Mouse (Mus musculus) intestine, postnatal 0 days (tissue): ENCODE measurements around the gene Rgs10. TPM values are rescaled to one million over a fixed set of nuclear protein-coding genes. Genes with fewer than 3 reads are reported as not detected.

Experiments
- ATAC-seq: fragments of 200-750 bp; cut with Nextera tagmentation; 2 replicates; pipeline ENCODE4 v1.8.0; 2017; ENCODE audit warnings: mild to moderate bottlenecking, moderate TSS enrichment, moderate library complexity
- H3K27ac ChIP-seq: fragments of 300-500 bp; sonication (generic); 2 replicates; pipeline ENCODE4 v1.5.1; 2014; ENCODE audit warnings: mild to moderate bottlenecking, low read depth, low read length, moderate library complexity
- H3K27me3 ChIP-seq: fragments of 300-500 bp; sonication (generic); replicated peaks from 2 replicates; pipeline ENCODE4 v1.6.1; 2014; ENCODE audit warnings: low read length, mixed read lengths; ENCODE audit not compliant: control insufficient read depth, insufficient read depth
- H3K36me3 ChIP-seq: fragments of 300-500 bp; sonication (generic); 2 replicates; pipeline ENCODE4 v1.6.1; 2014; ENCODE audit warnings: mild to moderate bottlenecking, moderate library complexity; ENCODE audit not compliant: control insufficient read depth, insufficient read depth
- H3K4me1 ChIP-seq: fragments of 300-500 bp; sonication (generic); replicated peaks from 2 replicates; pipeline ENCODE4 v1.6.1; 2014; ENCODE audit warnings: antibody characterized with exemption, low read length, mixed read lengths; ENCODE audit not compliant: control insufficient read depth, insufficient read depth
- H3K4me2 ChIP-seq: fragments of 300-500 bp; sonication (generic); replicated peaks from 2 replicates; pipeline ENCODE4 v1.6.1; 2014; ENCODE audit warnings: low read depth, mild to moderate bottlenecking, moderate library complexity
- H3K4me3 ChIP-seq: fragments of 300-500 bp; sonication (generic); 2 replicates; pipeline ENCODE4 v1.5.1; 2014; ENCODE audit warnings: low read depth, low read length
- H3K9ac ChIP-seq: fragments of 300-500 bp; sonication (generic); 2 replicates; pipeline ENCODE4 v1.6.1; 2014; ENCODE audit warnings: mild to moderate bottlenecking, low read depth, low read length
- H3K9me3 ChIP-seq: fragments of 300-500 bp; sonication (generic); 2 replicates; pipeline ENCODE4 v1.6.1; 2016; ENCODE audit warnings: mixed run types; ENCODE audit not compliant: control insufficient read depth
- CTCF ChIP-seq: sonication (generic); IDR thresholded peaks from 2 replicates; pipeline ENCODE4 v1.5.1; 2016; ENCODE audit warnings: low read depth, mild to moderate bottlenecking, control low read depth, antibody characterized with exemption, moderate library complexity
- WGBS: fragments of 180-500 bp; shearing (Covaris S2); extraction: QIAGEN DNeasy Blood & Tissue Kit; methylation state at CpG from one replicate; pipeline ENCODE4 v1.1.7; 2014; 5-methylcytosine and 5-hydroxymethylcytosine counted together
- polyA plus RNA-seq: library from polyadenylated mRNA; unstranded; fragments of >200 nt; fragmentation: Nextera tagmentation; extraction: Ambion mirVana; gene quantifications from 2 replicates; pipeline ENCODE4 v1.2.1, GENCODE M21; 2015

Rgs10 gene
- polyA plus RNA-seq, 1 experiment from 2014 or later = 20.9 TPM

DNA sequence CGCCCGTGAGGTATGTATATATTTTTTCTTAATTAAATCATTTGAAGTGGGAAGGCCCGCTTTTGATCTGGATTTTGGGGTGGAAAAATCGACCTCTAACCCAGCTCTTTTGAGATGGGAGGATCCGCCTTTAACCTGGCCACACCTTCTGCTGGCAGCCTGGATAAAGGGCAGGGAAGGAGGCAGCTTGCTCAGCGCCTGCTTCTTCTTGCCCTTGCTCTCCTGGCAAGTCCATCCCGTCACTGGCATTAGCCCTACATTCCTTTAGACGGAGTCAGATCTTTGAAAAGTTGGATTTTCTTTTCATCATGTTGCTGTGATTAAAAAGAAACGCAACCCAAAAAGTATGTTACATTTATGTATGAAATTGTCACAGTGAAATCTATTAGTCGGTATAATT is 54.8 kb downstream of the Rgs10 start:
- 63% methylated on average over 10 of the region's 10 CpGs for WGBS
- no peaks in the 10 kb centered on the region for H3K27me3 ChIP-seq
- H3K27ac ChIP-seq = no peak overlapping the region
- no peak overlapping the region for H3K4me2 ChIP-seq
- no peak for ATAC-seq
- H3K9me3 ChIP-seq = no peaks in the 10 kb centered on the region
- H3K4me3 ChIP-seq = no peak overlapping the region
- TF ChIP-seq CTCF = no peak
- no peaks in the 10 kb centered on the region for H3K36me3 ChIP-seq
- H3K4me1 ChIP-seq = no peaks in the 10 kb centered on the region; the same call in 1 of the 2 replicates
- no peak overlapping the region for H3K9ac ChIP-seq

DNA sequence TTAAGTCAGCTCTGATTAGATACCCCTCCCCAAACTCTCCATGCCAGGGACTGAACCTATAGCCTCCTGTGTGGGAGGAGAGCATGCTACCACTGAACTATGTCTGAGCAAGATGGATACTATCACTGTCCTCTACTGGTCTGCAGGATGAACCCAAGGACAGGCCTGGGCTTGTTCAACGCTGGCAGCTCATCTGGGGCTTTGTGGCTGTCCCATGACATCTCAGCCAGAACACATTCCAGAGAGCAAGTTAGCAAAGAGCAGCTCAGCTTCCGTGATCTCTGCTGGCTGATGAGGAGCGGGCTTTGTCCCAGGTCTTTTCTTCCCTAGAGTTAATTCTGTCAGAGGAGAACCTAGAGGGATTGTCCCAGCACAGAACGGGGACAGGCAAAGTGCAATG is 55.6 kb downstream of the Rgs10 start:
- H3K9ac ChIP-seq = no peak overlapping the region
- no peaks in the 10 kb centered on the region for H3K36me3 ChIP-seq
- no peak overlapping the region for H3K4me3 ChIP-seq
- no peaks in the 10 kb centered on the region; the same call in 1 of the 2 replicates for H3K4me1 ChIP-seq
- TF ChIP-seq CTCF = no peak
- no peak for ATAC-seq
- no peak overlapping the region for H3K4me2 ChIP-seq
- no peaks in the 10 kb centered on the region for H3K27me3 ChIP-seq
- WGBS = 74% methylated on average over 4 of the region's 4 CpGs
- no peaks in the 10 kb centered on the region for H3K9me3 ChIP-seq
- H3K27ac ChIP-seq = no peak overlapping the region

DNA sequence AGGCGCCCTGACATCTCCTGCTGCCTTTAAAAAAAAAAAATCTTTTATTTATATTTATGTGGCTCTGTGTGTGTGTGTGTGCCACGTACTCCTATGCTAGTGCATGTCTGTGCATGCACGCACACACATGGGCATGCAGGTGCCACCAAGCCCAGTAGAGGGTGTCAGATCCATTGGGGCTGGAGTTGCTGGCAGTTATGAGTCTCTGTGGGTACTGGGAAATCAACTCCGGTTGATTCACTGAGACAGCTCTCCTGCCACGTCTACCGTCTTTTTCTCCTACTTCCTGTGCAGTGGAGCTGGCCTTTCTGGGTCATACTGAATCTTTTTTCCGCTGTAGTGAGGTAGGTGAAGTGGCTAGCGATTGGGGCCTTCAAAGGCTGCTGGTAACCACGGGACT is 58.8 kb downstream of the Rgs10 start:
- Histone ChIP-seq H3K9me3 (no peaks in the 10 kb centered on the region), H3K27ac (no peak overlapping the region), H3K4me1 (no peaks in the 10 kb centered on the region; the same call in 1 of the 2 replicates), H3K4me3 (no peak overlapping the region), H3K36me3 (no peaks in the 10 kb centered on the region), H3K9ac (no peak overlapping the region), H3K27me3 (no peaks in the 10 kb centered on the region), H3K4me2 (no peak overlapping the region)
- no peak for ATAC-seq
- WGBS = 77% methylated on average over 9 of the region's 9 CpGs
- TF ChIP-seq CTCF = peak; percentile 46

DNA sequence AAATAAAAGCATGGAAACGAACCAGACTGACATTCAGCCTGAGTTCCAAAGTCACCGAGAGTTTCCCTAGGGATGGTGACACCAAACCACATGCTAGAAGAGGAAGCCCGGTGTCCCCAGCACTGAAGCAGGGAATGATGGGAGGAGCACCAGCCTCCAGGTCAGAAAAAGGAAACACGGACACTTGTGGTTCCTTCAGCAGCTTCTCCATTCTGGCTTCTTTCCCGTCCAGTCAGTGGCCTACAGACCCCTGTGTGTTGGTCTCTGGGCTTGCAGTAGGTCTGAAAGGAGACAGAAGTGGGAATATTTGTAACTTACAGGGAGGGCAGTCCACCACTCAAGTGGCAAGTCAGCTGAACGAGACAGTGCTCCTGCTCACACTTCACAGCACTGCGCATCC is 59.4 kb downstream of the Rgs10 start:
- H3K9me3 ChIP-seq = no peaks in the 10 kb centered on the region
- H3K4me2 ChIP-seq = no peak overlapping the region
- H3K4me1 ChIP-seq = no peaks in the 10 kb centered on the region
- H3K27ac ChIP-seq = no peak overlapping the region
- TF ChIP-seq CTCF = no peak
- H3K27me3 ChIP-seq = no peaks in the 10 kb centered on the region
- H3K4me3 ChIP-seq = no peak overlapping the region
- no peaks in the 10 kb centered on the region for H3K36me3 ChIP-seq
- no peak overlapping the region for H3K9ac ChIP-seq
- WGBS = 69% methylated on average over 7 of the region's 7 CpGs
- no peak for ATAC-seq

DNA sequence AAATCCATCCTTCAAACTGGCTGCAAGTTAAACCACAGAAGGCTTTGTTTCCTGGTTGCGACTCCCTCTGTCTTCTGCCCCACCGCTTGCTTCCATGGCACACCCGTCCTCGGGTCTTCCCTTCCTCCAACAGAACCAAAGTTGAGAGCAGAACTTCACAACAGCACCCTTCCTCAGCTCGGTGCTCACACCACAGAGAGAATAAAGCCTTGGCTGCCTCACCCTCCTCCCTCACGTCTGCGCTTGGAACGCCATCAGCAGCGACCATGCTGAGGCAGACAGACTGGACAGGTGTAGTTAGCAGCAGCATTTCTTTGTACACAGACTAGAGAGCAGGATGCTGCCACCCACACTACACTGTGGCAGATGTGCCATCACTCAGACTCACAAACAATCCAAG is 59.8 kb downstream of the Rgs10 start:
- Histone ChIP-seq H3K4me2 (no peak overlapping the region), H3K9me3 (no peaks in the 10 kb centered on the region), H3K36me3 (no peaks in the 10 kb centered on the region), H3K27me3 (no peaks in the 10 kb centered on the region), H3K4me3 (no peak overlapping the region), H3K9ac (no peak overlapping the region), H3K27ac (no peak overlapping the region), H3K4me1 (no peaks in the 10 kb centered on the region)
- WGBS = 71% methylated on average over 9 of the region's 9 CpGs
- ATAC-seq = no peak
- no peak for TF ChIP-seq CTCF

DNA sequence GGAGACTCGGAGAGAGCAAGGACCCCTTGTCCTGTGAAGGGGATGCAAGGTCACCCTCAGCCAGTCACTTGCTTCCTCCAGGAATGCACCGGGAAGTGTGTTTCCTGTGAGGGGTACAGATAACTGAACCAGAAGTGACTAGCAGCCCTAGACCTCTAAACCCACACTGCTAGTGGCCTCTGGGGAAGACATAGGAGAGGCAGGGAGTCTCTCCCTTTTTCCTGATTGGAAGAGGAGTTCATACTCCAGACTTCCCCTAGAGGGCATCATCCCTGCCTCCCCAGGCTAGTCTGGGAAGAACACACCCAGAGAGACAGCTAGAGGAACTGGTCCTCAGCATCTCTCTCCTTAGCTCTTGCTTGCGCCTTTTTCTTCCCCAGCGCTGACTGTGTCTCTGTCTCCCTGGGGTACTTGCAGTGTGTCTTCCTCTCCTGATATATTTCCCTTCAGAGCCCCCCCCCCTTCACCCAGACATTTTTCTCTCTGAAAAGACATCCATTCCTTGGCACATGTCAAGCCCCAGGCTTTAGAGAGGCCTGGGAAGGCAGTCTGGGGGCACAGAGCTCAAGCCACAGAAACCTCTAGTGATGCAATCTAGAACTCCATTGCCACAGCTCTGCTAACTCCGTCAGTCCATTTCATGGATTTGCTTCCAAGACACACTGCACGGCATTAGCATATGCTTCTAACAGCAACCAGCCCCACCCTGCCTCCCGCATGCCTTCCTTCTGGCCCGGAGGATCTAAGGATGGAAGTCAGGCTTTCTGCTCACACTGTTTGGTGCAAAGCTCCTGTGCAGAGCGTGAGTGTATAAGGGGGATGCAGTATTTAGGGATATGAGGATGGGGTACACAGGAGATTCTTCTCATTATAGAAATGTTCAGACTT is 61.4 kb downstream of the Rgs10 start:
- WGBS = 68% methylated on average over 9 of the region's 9 CpGs
- H3K4me2 ChIP-seq = no peak overlapping the region
- H3K27ac ChIP-seq = no peak overlapping the region
- no peak overlapping the region for H3K9ac ChIP-seq
- H3K9me3 ChIP-seq = no peaks in the 10 kb centered on the region
- H3K36me3 ChIP-seq = no peaks in the 10 kb centered on the region
- no peak overlapping the region for H3K4me3 ChIP-seq
- no peak for ATAC-seq
- H3K27me3 ChIP-seq = no peaks in the 10 kb centered on the region
- peak; percentile 77 for TF ChIP-seq CTCF
- H3K4me1 ChIP-seq = no peaks in the 10 kb centered on the region
